Mouse (Mus musculus): ENCODE results near the gene Krtcap3. TPM values are rescaled to one million over a fixed set of nuclear protein-coding genes. Genes with fewer than 3 reads are reported as not detected.

The Krtcap3 gene
- polyA plus RNA-seq, 1 experiment from 2014 or later = 3.0 TPM

GRCm38 (mm10) chr5:31289626-31290230 lies 38.2 kb downstream of the Krtcap3 start:
- Histone ChIP-seq H3K9ac (no peak overlapping the region), H3K36me3 (peaks cover 24% of the 10 kb centered on the region), H3K27me3 (no peaks in the 10 kb centered on the region), H3K4me1 (replicated peaks) (peaks cover 18% of the 10 kb centered on the region), H3K4me2 (peak overlapping the region; percentile 74; the same call in 1 of the 2 replicates), H3K4me3 (peak overlapping the region; percentile 63), H3K9me3 (replicated peaks) (no peaks in the 10 kb centered on the region), H3K27ac (no peak overlapping the region)
- 56% methylated on average over 3 of the region's 3 CpGs for WGBS
- ATAC-seq (replicated peaks; ENCODE audit: insufficient number of reproducible peaks, insufficient read depth, low FRiP score, low read depth) = no peak

DNA sequence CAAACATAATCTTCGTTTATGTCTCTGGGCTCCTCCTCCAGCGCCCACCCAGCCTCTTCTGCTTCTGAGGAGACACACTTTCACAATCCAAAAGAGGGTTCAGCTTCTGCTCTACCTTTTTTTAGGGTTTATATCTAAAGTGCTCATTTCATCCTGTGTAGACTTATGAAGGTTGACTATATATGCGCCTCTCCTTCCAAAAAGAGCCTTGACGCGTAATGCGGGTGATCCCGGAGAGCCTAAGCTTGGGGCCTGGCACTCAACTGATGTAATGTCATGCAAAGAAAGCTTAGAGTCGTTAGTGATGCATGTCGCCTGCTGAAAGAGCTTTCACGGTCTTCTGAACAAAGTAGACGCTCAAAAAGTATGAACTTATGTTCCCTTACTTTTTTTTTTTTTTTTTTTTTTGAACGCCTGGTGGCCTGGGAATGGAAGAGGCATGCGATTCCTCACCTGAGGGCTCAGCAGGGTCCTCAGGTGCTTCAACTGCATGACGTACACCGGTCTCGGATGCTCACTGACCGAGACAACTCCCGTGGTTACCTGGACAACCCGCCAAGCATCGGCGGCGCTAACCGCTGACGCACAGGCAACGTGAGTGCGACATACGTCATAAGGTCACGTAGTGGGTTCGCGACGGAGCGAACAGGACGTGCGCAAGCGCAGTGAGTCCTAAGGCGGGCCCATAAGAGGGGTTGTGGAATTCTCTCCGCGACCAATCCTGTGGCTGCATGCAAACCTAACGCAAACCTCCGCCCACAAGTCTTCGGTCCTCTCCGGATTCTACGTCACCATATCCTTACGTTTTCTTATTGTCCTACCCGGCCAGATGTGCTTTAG lies 39.2 kb downstream of the Krtcap3 start, which contains the start of gene Ift172:
Gene Ift172, minus strand, starts transcription at position 596 of the 840 bp plus-strand sequence.
- Histone ChIP-seq H3K9ac (peak within 1 kb of the TSS; percentile 57), H3K27me3 (no peaks in the 10 kb centered on the region), H3K36me3 (peaks cover 14% of the 10 kb centered on the region; the same call in 1 of the 2 replicates), H3K4me2 (peak within 1 kb of the TSS; percentile 74), H3K9me3 (replicated peaks) (no peaks in the 10 kb centered on the region), H3K4me3 (peak within 1 kb of the TSS; percentile 63), H3K27ac (peak within 1 kb of the TSS; percentile 85), H3K4me1 (replicated peaks) (peaks cover 24% of the 10 kb centered on the region)
- WGBS = 3% methylated on average over 45 of the region's 45 CpGs
- peak; percentile 95 for ATAC-seq (replicated peaks; ENCODE audit: insufficient number of reproducible peaks, insufficient read depth, low FRiP score, low read depth)

GRCm38 (mm10) chr5:31291361-31291688 lies 39.8 kb downstream of the Krtcap3 start:
- WGBS = 6% methylated on average over 9 of the region's 9 CpGs
- peak overlapping the region; percentile 74 for H3K4me2 ChIP-seq
- no peaks in the 10 kb centered on the region for H3K27me3 ChIP-seq
- peaks cover 8% of the 10 kb centered on the region; the same call in 1 of the 2 replicates for H3K36me3 ChIP-seq
- no peak for ATAC-seq (replicated peaks; ENCODE audit: insufficient number of reproducible peaks, insufficient read depth, low FRiP score, low read depth)
- no peaks in the 10 kb centered on the region for H3K9me3 ChIP-seq (replicated peaks)
- peak overlapping the region; percentile 56 for H3K9ac ChIP-seq
- peak overlapping the region; percentile 63 for H3K4me3 ChIP-seq
- H3K4me1 ChIP-seq (replicated peaks) = peaks cover 28% of the 10 kb centered on the region
- peak overlapping the region; percentile 85 for H3K27ac ChIP-seq

DNA sequence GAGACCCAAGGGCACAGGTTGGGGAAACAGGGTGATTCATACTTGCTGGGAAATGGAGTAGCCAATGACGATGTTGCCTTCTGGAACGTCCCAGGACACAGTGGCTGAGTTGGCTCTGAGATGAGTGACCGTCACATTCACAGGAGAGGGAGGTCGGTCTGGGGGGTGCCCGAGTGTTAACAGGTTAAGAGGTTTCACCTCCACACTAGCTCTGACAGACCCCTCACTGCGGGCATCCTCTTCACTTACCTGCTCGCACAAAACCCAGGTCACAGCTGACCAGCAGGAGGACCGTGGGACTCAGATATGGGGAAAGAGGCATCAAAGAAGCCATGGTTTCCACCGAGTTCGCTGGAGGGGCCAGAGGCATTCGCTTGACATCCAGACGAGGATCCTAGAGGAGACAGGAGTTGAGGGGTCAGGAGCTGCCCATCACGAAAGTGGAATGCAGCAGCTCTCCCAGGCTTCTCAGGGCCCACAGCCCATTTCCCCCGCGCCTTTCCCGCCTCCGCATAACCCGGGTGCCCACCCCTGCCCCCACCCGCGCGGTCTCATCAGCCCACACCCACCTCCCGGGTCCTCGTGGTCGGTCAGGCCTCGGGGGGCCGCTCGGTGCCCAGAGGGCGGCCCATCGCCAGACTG lies 43.6 kb downstream of the Krtcap3 start:
- 7% methylated on average over 29 of the region's 29 CpGs for WGBS
- H3K27ac ChIP-seq = 0 out of 2 replicates have a peak overlapping the region, but pooled peaks have one; percentile 14
- ATAC-seq (replicated peaks; ENCODE audit: insufficient number of reproducible peaks, insufficient read depth, low FRiP score, low read depth) = peak; percentile 36

DNA sequence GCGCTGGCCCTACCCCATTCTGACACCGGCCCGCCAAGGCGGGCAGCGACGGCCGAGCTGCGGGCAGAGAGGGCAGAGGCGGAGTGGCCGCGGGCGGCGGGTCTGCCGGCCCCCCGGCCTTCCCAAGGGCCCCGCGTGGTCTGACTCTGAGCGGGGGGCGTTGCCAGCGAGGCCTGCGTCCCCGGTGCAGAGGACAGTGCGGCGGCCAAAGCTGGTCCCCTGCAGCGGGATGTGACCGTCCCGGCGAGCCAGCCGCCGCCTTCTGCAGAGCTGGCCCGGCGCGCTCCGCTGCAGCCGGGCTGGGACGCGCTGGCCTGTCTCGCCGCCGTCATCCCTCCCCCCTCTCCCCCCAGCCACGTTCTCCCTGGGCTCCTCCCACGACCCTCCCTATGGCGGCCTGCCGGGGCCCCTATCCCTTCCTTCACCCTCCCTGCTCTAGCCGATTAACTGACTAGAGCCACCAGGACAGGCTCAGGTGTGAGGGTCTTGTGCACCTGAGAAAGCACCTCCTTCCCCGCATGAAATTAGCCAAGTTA lies 44.2 kb downstream of the Krtcap3 start, which contains the start of gene Fndc4:
Gene Fndc4, minus strand, starts transcription at position 475 of the 536 bp plus-strand sequence.
- 0 out of 2 replicates have a peak within 1 kb of the TSS, but pooled peaks have one; percentile 14 for H3K27ac ChIP-seq
- no peaks in the 10 kb centered on the region for H3K36me3 ChIP-seq
- ATAC-seq (replicated peaks; ENCODE audit: insufficient number of reproducible peaks, insufficient read depth, low FRiP score, low read depth) = peak; percentile 55
- peaks cover 26% of the 10 kb centered on the region for H3K4me1 ChIP-seq (replicated peaks)
- H3K4me3 ChIP-seq = peak within 1 kb of the TSS; percentile 70
- peak within 1 kb of the TSS; percentile 97 for H3K4me2 ChIP-seq
- WGBS = under 1% methylated on average over 46 of the region's 46 CpGs
- H3K9ac ChIP-seq = peak within 1 kb of the TSS; percentile 75
- H3K27me3 ChIP-seq = no peaks in the 10 kb centered on the region
- no peaks in the 10 kb centered on the region for H3K9me3 ChIP-seq (replicated peaks)

More for the DNA sequence above, 43.6 kb downstream of the Krtcap3 start:
- H3K27me3 ChIP-seq = no peaks in the 10 kb centered on the region
- no peaks in the 10 kb centered on the region for H3K9me3 ChIP-seq (replicated peaks)
- peaks cover 29% of the 10 kb centered on the region for H3K4me1 ChIP-seq (replicated peaks)
- no peaks in the 10 kb centered on the region for H3K36me3 ChIP-seq
- peak overlapping the region; percentile 70 for H3K4me3 ChIP-seq
- peak overlapping the region; percentile 75 for H3K9ac ChIP-seq
- peak overlapping the region; percentile 97 for H3K4me2 ChIP-seq

- 44% methylated on average over 13 of the region's 13 CpGs for WGBS
These were observed 45.7 kb downstream of the Krtcap3 start, which contains the start of gene Gckr for GRCm38 (mm10) chr5:31297047-31297757. Gene Gckr, plus strand, starts transcription at chr5:31297443.

DNA sequence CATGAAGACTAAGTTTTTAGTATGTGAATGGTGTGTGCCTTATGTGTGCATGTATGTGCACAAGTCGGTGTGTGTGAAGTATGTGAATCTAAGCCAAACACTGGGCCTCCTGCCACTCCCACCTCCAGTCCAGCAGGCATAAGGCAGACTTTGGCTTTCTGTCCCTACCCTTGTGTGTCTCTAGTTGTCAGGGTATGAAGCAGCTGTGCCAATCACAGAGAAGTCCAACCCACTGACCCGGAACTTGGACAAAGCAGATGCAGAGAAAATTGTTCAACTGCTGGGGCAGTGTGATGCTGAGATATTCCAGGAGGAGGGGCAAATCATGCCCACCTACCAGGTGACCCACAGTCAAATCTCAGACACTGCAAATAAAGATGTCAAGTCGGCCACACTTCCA lies 46.5 kb downstream of the Krtcap3 start:
- Histone ChIP-seq H3K4me2 (no peak overlapping the region), H3K9me3 (replicated peaks) (no peaks in the 10 kb centered on the region), H3K27ac (no peak overlapping the region), H3K9ac (no peak overlapping the region), H3K36me3 (no peaks in the 10 kb centered on the region), H3K4me3 (no peak overlapping the region), H3K4me1 (replicated peaks) (peaks cover 21% of the 10 kb centered on the region), H3K27me3 (no peaks in the 10 kb centered on the region)
- no peak for ATAC-seq (replicated peaks; ENCODE audit: insufficient number of reproducible peaks, insufficient read depth, low FRiP score, low read depth)
- WGBS = 84% methylated on average over 3 of the region's 3 CpGs

More at GRCm38 (mm10) chr5:31297047-31297757, 45.7 kb downstream of the Krtcap3 start, which contains the start of gene Gckr:
- H3K4me3 ChIP-seq = no peak within 1 kb of the TSS
- peak within 1 kb of the TSS; percentile 97; the same call in 1 of the 2 replicates for H3K4me2 ChIP-seq
- no peak for ATAC-seq (replicated peaks; ENCODE audit: insufficient number of reproducible peaks, insufficient read depth, low FRiP score, low read depth)
- peaks cover 21% of the 10 kb centered on the region for H3K4me1 ChIP-seq (replicated peaks)
- H3K27me3 ChIP-seq = no peaks in the 10 kb centered on the region
- no peaks in the 10 kb centered on the region for H3K36me3 ChIP-seq
- H3K27ac ChIP-seq = no peak within 1 kb of the TSS
- no peak within 1 kb of the TSS for H3K9ac ChIP-seq
- H3K9me3 ChIP-seq (replicated peaks) = no peaks in the 10 kb centered on the region

GRCm38 (mm10) chr5:31298486-31298885 lies 47.0 kb downstream of the Krtcap3 start:
- Histone ChIP-seq H3K27ac (no peak overlapping the region), H3K4me2 (no peak overlapping the region), H3K36me3 (no peaks in the 10 kb centered on the region), H3K4me3 (no peak overlapping the region), H3K27me3 (no peaks in the 10 kb centered on the region), H3K9ac (no peak overlapping the region), H3K9me3 (replicated peaks) (no peaks in the 10 kb centered on the region), H3K4me1 (replicated peaks) (peaks cover 21% of the 10 kb centered on the region)
- WGBS = 47% methylated on average over 2 of the region's 2 CpGs
- no peak for ATAC-seq (replicated peaks; ENCODE audit: insufficient number of reproducible peaks, insufficient read depth, low FRiP score, low read depth)

GRCm38 (mm10) chr5:31301866-31302265 lies 50.4 kb downstream of the Krtcap3 start:
- Histone ChIP-seq H3K4me1 (replicated peaks) (peaks cover 7% of the 10 kb centered on the region), H3K4me2 (no peak overlapping the region), H3K27ac (no peak overlapping the region), H3K4me3 (no peak overlapping the region), H3K9me3 (replicated peaks) (no peaks in the 10 kb centered on the region), H3K9ac (no peak overlapping the region), H3K27me3 (no peaks in the 10 kb centered on the region), H3K36me3 (no peaks in the 10 kb centered on the region)
- 53% methylated on average over 8 of the region's 8 CpGs for WGBS
- no peak for ATAC-seq (replicated peaks; ENCODE audit: insufficient number of reproducible peaks, insufficient read depth, low FRiP score, low read depth)
